Mouse (Mus musculus) embryonic facial prominence, embryonic 14.5 days (tissue): ENCODE results near the gene Prmt3. TPM values are rescaled to one million over a fixed set of nuclear protein-coding genes. Genes with fewer than 3 reads are reported as not detected.

Experiments
- ATAC-seq: fragments of 200-750 bp; cut with Nextera tagmentation; 2 replicates; pipeline ENCODE4 v1.8.0; 2017; ENCODE audit warnings: low read depth, moderate number of reproducible peaks, moderate TSS enrichment
- DNase-seq: peaks from one replicate; pipeline ENCODE4 v3.0.0-alpha.2; 2015; ENCODE audit warnings: low spot score
- H3K27ac ChIP-seq: fragments of 300-500 bp; sonication (generic); replicated peaks from 2 replicates; pipeline ENCODE4 v1.5.1; 2014; ENCODE audit warnings: low read depth, mild to moderate bottlenecking, low read length, moderate library complexity
- H3K27me3 ChIP-seq: fragments of 300-500 bp; sonication (generic); replicated peaks from 2 replicates; pipeline ENCODE4 v1.6.1; 2014; ENCODE audit warnings: low read length; ENCODE audit not compliant: control insufficient read depth, insufficient read depth
- H3K36me3 ChIP-seq: fragments of 300-500 bp; sonication (generic); 2 replicates; pipeline ENCODE4 v1.6.1; 2014; ENCODE audit warnings: low read length, mixed read lengths; ENCODE audit not compliant: control insufficient read depth, insufficient read depth
- H3K4me1 ChIP-seq: fragments of 300-500 bp; sonication (generic); 2 replicates; pipeline ENCODE4 v1.6.1; 2014; ENCODE audit warnings: antibody characterized with exemption, low read length; ENCODE audit not compliant: control insufficient read depth, insufficient read depth
- H3K4me2 ChIP-seq: fragments of 300-500 bp; sonication (generic); 2 replicates; pipeline ENCODE4 v1.6.1; 2014; ENCODE audit warnings: low read depth, mild to moderate bottlenecking, low read length, moderate library complexity, mixed read lengths
- H3K4me3 ChIP-seq: fragments of 300-500 bp; sonication (generic); 2 replicates; pipeline ENCODE4 v1.5.1; 2014; ENCODE audit warnings: low read depth, mild to moderate bottlenecking, low read length
- H3K9ac ChIP-seq: fragments of 300-500 bp; sonication (generic); 2 replicates; pipeline ENCODE4 v1.6.1; 2014; ENCODE audit warnings: low read depth, mild to moderate bottlenecking, low read length, moderate library complexity, mixed read lengths
- H3K9me3 ChIP-seq: fragments of 300-500 bp; sonication (generic); 2 replicates; pipeline ENCODE4 v1.6.1; 2016; ENCODE audit warnings: low read length; ENCODE audit not compliant: control insufficient read depth
- WGBS: fragments of 180-500 bp; shearing (Covaris S2); extraction: QIAGEN DNeasy Blood & Tissue Kit; methylation state at CpG from one replicate; pipeline ENCODE4 v1.1.7; 2014; 5-methylcytosine and 5-hydroxymethylcytosine counted together
- polyA plus RNA-seq: library from polyadenylated mRNA; unstranded; fragments of >200 nt; fragmentation: Nextera tagmentation; extraction: Ambion mirVana; gene quantifications from 2 replicates; pipeline ENCODE4 v1.2.1, GENCODE M21; 2014

Gene Prmt3
- polyA plus RNA-seq, 1 experiment from 2014 or later, result 53.0 TPM

DNA sequence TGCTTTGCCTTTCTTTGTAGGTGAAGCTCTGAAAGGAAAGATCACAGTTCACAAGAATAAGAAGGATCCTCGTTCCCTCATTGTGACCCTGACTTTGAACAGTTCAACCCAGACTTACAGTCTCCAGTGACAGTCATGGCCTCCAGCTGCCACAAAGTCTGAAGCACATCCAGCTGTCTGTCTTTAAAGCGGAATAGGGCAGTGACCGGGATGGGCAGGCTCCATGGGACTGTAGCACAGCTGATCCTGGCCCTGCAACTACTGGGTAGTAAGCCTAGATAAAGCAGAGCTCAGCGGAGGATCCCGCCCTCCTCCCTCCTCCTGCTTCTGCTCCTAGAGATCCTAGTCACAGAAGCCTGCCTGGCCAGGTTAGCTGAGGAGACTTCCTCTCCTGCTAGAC, 79.2 kb downstream of the Prmt3 start:
- H3K27me3 ChIP-seq, result no peaks in the 10 kb centered on the region
- H3K4me3 ChIP-seq, result no peak overlapping the region
- ATAC-seq, result no peak
- peaks cover 8% of the 10 kb centered on the region; the same call in 1 of the 2 replicates for H3K36me3 ChIP-seq
- H3K4me1 ChIP-seq, result no peaks in the 10 kb centered on the region
- no peak overlapping the region for H3K4me2 ChIP-seq
- DNase-seq, result no peak
- 80% methylated on average over 5 of the region's 5 CpGs for WGBS
- no peak overlapping the region for H3K27ac ChIP-seq
- no peak overlapping the region for H3K9ac ChIP-seq
- H3K9me3 ChIP-seq, result no peaks in the 10 kb centered on the region

DNA sequence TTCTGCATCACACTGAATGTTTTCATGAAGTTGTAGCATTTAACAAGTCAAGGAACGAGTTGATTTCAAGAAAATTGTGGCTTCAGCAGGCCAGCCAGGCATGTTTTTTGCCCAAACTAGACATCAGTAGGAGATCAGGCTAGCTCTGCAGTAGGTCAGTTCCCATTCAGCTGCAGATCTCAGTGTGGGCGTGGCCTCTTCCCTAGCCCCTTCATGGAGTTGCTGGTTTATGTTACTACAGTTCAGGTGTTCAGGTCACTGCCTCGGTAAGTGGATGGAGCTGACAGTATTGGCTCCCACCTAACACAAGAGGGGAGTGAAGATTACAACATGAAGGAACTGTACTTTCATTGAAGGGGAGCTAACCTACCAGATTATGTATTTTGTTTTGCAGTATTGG, 80.1 kb downstream of the Prmt3 start:
- 68% methylated on average over 3 of the region's 3 CpGs for WGBS
- no peak for ATAC-seq
- Histone ChIP-seq H3K9me3 (no peaks in the 10 kb centered on the region), H3K9ac (no peak overlapping the region), H3K36me3 (peaks cover 8% of the 10 kb centered on the region; the same call in 1 of the 2 replicates), H3K27me3 (no peaks in the 10 kb centered on the region), H3K4me2 (no peak overlapping the region), H3K27ac (no peak overlapping the region), H3K4me3 (no peak overlapping the region), H3K4me1 (no peaks in the 10 kb centered on the region)
- no peak for DNase-seq

DNA sequence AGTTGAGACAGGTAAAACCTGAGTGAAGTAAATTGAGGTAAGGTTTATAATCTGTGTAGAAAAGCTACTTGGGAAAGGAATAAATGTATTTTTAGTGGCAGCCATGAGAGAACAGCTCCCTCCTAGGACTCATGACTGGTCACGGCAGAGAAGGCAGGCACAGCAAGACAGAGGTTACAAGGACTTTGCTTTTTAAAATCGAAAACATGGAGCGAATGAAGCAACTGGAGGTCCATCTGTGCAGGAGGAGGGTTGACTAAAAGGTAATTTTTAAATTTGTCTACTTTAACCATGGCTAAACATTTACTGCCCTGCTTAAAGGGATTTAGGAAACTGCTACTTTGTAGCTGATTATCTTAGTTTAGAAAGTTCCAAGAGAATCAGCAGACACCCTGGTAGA, 81.7 kb downstream of the Prmt3 start:
- Histone ChIP-seq H3K9me3 (no peaks in the 10 kb centered on the region), H3K27ac (no peak overlapping the region), H3K4me2 (no peak overlapping the region), H3K4me3 (no peak overlapping the region), H3K27me3 (no peaks in the 10 kb centered on the region), H3K36me3 (peaks cover 8% of the 10 kb centered on the region; the same call in 1 of the 2 replicates), H3K4me1 (no peaks in the 10 kb centered on the region), H3K9ac (no peak overlapping the region)
- 93% methylated on average over 3 of the region's 3 CpGs for WGBS
- no peak for ATAC-seq
- DNase-seq, result no peak

DNA sequence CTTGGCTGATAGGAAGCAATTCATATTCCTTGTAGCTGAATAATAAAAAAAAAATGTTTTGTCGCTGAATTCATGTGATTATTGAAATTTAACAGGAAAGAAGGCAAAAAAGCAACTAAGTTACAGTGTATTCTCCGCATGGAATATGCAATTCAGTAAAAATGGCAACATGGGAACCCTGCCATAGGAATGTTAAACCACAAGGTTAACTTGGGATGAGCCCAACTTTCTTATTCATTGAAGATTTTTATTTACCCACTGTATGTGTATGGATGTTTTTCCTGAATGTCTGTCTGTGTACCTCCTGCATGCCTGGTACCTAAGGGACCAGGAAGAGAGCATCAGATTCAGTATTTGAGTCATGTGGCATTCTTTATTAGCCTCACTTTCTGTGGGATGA, 83.0 kb downstream of the Prmt3 start:
- H3K27me3 ChIP-seq, result no peaks in the 10 kb centered on the region
- no peak overlapping the region for H3K4me3 ChIP-seq
- ATAC-seq, result no peak
- H3K9ac ChIP-seq, result no peak overlapping the region
- no peak for DNase-seq
- peaks cover 8% of the 10 kb centered on the region; the same call in 1 of the 2 replicates for H3K36me3 ChIP-seq
- WGBS, result 88% methylated on average over 2 of the region's 2 CpGs
- H3K27ac ChIP-seq, result no peak overlapping the region
- no peaks in the 10 kb centered on the region for H3K4me1 ChIP-seq
- no peak overlapping the region for H3K4me2 ChIP-seq
- H3K9me3 ChIP-seq, result no peaks in the 10 kb centered on the region

DNA sequence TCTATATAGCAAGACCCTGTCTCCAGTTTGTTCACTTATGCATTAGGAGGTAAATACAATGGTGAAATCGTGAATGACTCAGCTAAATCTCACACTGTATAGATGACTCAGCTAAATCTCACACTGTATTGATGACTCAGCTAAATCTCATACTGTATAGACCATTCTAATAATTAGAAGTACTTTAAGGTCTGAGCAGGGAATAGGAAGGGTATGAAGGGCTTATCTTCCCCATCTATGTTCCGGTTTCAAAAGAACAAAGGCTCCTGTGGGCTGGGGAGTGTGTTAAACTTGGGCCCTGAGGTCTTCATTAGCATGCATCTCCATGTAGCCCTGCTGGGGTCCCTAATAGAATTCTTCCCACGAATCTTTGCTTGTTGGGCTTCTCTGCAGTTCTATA, 85.6 kb downstream of the Prmt3 start:
- H3K36me3 ChIP-seq, result no peaks in the 10 kb centered on the region
- no peak overlapping the region for H3K9ac ChIP-seq
- whole genome bisulfite sequencing, result 63% methylated on average over 3 of the region's 3 CpGs
- no peak overlapping the region for H3K4me2 ChIP-seq
- no peaks in the 10 kb centered on the region for H3K9me3 ChIP-seq
- H3K4me1 ChIP-seq, result no peaks in the 10 kb centered on the region
- ATAC-seq (no peak), DNase-seq (no peak)
- no peaks in the 10 kb centered on the region for H3K27me3 ChIP-seq
- no peak overlapping the region for H3K4me3 ChIP-seq
- H3K27ac ChIP-seq, result no peak overlapping the region

DNA sequence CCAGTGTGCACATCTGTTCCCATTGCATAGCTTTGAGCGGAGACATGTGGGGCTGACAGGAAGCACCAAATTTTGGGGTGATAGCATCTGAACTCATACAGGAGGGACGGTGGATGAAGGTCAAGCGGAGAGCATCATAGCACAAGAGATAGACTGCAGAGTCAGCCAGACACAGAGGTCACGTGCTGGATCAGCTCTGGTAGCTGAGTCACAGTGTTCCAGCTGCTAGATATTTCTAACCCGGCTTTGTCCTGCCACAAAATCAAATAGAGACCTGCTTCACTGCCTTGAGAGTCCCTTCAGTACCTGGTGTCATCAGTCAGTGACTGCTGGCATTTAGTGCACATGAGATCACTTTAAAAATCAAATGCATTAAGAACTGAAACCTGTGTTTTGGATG, 91.5 kb downstream of the Prmt3 start:
- Histone ChIP-seq H3K4me1 (no peaks in the 10 kb centered on the region), H3K9ac (no peak overlapping the region), H3K27ac (no peak overlapping the region), H3K9me3 (no peaks in the 10 kb centered on the region), H3K4me3 (no peak overlapping the region), H3K36me3 (no peaks in the 10 kb centered on the region), H3K4me2 (no peak overlapping the region), H3K27me3 (no peaks in the 10 kb centered on the region)
- 59% methylated on average over 5 of the region's 5 CpGs for WGBS
- no peak for ATAC-seq
- DNase-seq, result no peak

DNA sequence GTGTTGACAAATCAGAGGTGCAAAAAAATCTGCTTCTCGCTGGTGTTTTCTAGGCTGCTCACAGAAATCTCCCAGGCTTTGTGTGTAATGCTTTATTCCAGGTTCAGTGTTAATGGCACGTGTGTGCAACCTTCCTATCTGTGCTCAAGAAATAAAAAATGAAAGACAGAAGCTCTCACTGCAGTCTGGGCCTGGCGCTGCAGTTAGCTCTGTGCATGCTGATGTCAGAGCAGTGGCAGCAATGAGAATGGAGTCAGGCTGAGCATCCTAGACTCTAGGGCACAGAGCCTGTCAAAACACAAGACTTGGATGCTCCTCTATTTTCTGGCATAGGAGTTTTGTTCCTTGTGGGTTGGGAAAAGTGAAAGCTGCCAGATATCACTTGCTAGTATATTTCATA, 92.1 kb downstream of the Prmt3 start:
- WGBS, result 65% methylated on average over 3 of the region's 3 CpGs
- Histone ChIP-seq H3K4me1 (no peaks in the 10 kb centered on the region), H3K4me3 (no peak overlapping the region), H3K9ac (no peak overlapping the region), H3K27me3 (no peaks in the 10 kb centered on the region), H3K27ac (no peak overlapping the region), H3K4me2 (no peak overlapping the region), H3K9me3 (no peaks in the 10 kb centered on the region), H3K36me3 (no peaks in the 10 kb centered on the region)
- DNase-seq, result no peak
- ATAC-seq, result no peak

DNA sequence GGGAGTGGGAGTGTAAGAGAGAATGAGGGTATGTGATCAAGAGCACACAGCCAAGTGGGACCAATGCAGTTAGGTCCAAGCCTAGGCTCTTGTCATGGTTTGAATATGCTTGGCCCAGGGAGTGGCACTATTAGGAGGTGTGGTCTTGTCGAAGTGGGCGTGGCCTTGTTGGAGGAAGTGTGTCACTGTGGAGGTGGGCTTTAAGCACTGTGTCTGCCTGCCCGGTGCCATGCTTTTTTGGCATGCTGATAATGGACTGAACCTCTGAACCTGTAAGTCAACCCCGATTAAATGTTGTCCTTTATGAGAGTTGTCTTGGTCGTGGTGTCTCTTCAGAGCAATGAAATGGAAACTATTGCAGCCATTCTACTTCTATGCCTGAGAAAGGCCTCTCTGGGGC, 99.2 kb downstream of the Prmt3 start:
- Histone ChIP-seq H3K27me3 (no peaks in the 10 kb centered on the region), H3K27ac (no peak overlapping the region), H3K9me3 (no peaks in the 10 kb centered on the region), H3K4me1 (no peaks in the 10 kb centered on the region), H3K4me2 (no peak overlapping the region), H3K9ac (no peak overlapping the region), H3K36me3 (no peaks in the 10 kb centered on the region), H3K4me3 (no peak overlapping the region)
- DNase-seq (no peak), ATAC-seq (no peak)
- 83% methylated on average over 5 of the region's 5 CpGs for WGBS

DNA sequence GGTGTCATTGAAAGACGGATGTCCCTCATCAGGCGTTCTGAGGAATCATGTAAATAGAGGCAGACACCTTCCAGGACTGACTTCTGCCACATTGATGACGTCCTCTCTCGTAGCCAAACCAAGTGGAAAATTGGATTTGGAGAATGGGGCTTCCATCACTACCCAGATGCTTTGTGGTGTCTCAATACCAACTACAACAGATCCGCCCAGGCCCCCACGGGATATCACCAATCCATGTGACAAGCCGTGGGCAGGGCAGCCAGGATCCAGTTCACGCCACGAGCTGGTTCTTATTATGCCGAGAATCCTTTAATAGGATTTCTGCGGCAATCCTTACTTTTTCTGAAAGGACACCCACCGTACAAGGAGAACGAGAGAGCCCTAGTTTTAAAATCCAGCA, 100.9 kb downstream of the Prmt3 start:
- H3K27ac ChIP-seq, result no peak overlapping the region
- peaks cover 2% of the 10 kb centered on the region; the same call in 1 of the 2 replicates for H3K4me1 ChIP-seq
- no peaks in the 10 kb centered on the region for H3K36me3 ChIP-seq
- WGBS, result 72% methylated on average over 13 of the region's 13 CpGs
- ATAC-seq (0 out of 2 replicates have a peak, but pooled peaks have one; percentile 32), DNase-seq (no peak)
- no peak overlapping the region for H3K9ac ChIP-seq
- no peaks in the 10 kb centered on the region for H3K27me3 ChIP-seq
- no peak overlapping the region for H3K4me3 ChIP-seq
- no peaks in the 10 kb centered on the region for H3K9me3 ChIP-seq
- H3K4me2 ChIP-seq, result no peak overlapping the region
